Mouse (Mus musculus) adrenal gland, postnatal 14 days (tissue): ENCODE measurements around the gene Mcf2l. TPM values are rescaled to one million over a fixed set of nuclear protein-coding genes. Genes with fewer than 3 reads are reported as not detected.

Source experiments
- microRNA-seq, 2 experiments: library from miRNA; unstranded; fragments of <30 nt; microRNA quantifications; one replicate each; pipeline ENCODE4 v1.2.0; 2021
- total RNA-seq: library from RNA; stranded (reverse); gene quantifications from 2 replicates; pipeline ENCODE4 v1.2.3, GENCODE M21; 2021

Mcf2l gene
- total RNA-seq, 1 experiment from 2014 or later = 59.3 TPM

Small RNA genes lying within 50 kb of the gene (microRNA-seq; reads per million reads assigned to microRNA genes)
- gene Gm38671 = 0 reads per million in 2 experiments

Other genes starting within 250 kb of the Mcf2l start
- 31.8 and 38.9 TPM in 2 replicates for gene Tubgcp3, start 201.6 kb upstream of the Mcf2l start, total RNA-seq
- 66.9 and 72.1 TPM in 2 replicates for gene Atp11a, start 116.8 kb upstream of the Mcf2l start, total RNA-seq
- gene F7, start 152.2 kb downstream of the Mcf2l start, total RNA-seq = 1.3 and 13.2 TPM in 2 replicates
- gene F10, start 163.5 kb downstream of the Mcf2l start, total RNA-seq = 4.9 and 76.6 TPM in 2 replicates
- 1.0 and 28.4 TPM in 2 replicates for gene Proz, start 187.1 kb downstream of the Mcf2l start, total RNA-seq
- gene Pcid2, start 231.7 kb downstream of the Mcf2l start, total RNA-seq = 19.9 and 23.5 TPM in 2 replicates
- 94.0 and 100 TPM in 2 replicates for gene Cul4a, start 231.8 kb downstream of the Mcf2l start, total RNA-seq